Mouse (Mus musculus): ENCODE results near the gene St3gal4.
A peak's percentile ranks its signal among the peaks of the same experiment; 100 is the strongest.

- TF ChIP-seq CTCF (IDR thresholded peaks at IDR 0.05 in 2 of 3, conservative IDR thresholded peaks at IDR 0.05 in 1 of 3; ENCODE audit: control insufficient read depth in 1 of 3, insufficient read depth in 1 of 3, low read depth in 2 of 3, low read length in 3 of 3, poor library complexity in 1 of 3, severe bottlenecking in 1 of 3) (no peak), JUND (IDR thresholded peaks at IDR 0.05; ENCODE audit: low read depth, low read length) (no peak), POLR2A (IDR thresholded peaks at IDR 0.05; ENCODE audit: control insufficient read depth in 1 of 2, insufficient read depth in 1 of 2, low read depth in 1 of 2, low read length in 2 of 2, poor library complexity in 1 of 2) (peak in 1 of 2 experiments; percentile 28; a peak in 1 of 4 replicates), MAX (IDR thresholded peaks at IDR 0.05; ENCODE audit: low read length) (no peak), TBP (IDR thresholded peaks at IDR 0.05; ENCODE audit: low read depth, low read length) (no peak), TAL1 (IDR thresholded peaks at IDR 0.05; ENCODE audit: low read length) (no peak), HCFC1 (IDR thresholded peaks at IDR 0.05; ENCODE audit: low read depth, low read length) (no peak), MXI1 (IDR thresholded peaks at IDR 0.05; ENCODE audit: low read depth, low read length) (no peak), KAT2A (conservative IDR thresholded peaks at IDR 0.05; ENCODE audit: low read depth, low read length) (no peak)
Measured at GRCm38 (mm10) chr9:35038922-35039586, 80.0 kb downstream of the St3gal4 start.

Measured in MEL (cell line).